Mouse (Mus musculus) embryonic facial prominence, embryonic 11.5 days (tissue): ENCODE measurements at regions not wholly inside any gene's neighbourhood (a gene's known extent, or its start where the extent isn't known, plus 50 kb on each side); places are given as distances from the start of the nearest gene placed in this dataset.

ENCODE experiments used
- ATAC-seq: fragments of 200-750 bp; cut with Nextera tagmentation; replicated peaks from 2 replicates; pipeline ENCODE4 v1.8.0; 2017; ENCODE audit warnings: low read depth; ENCODE audit not compliant: insufficient number of reproducible peaks, low FRiP score, low TSS enrichment
- DNase-seq: peaks from one replicate; pipeline ENCODE4 v3.0.0-alpha.2; 2015; ENCODE audit warnings: low spot score
- H3K27ac ChIP-seq: fragments of 300-500 bp; sonication (generic); replicated peaks from 2 replicates; pipeline ENCODE4 v1.5.1; 2014; ENCODE audit warnings: mild to moderate bottlenecking, low read depth, low read length, control low read depth
- H3K27me3 ChIP-seq: fragments of 300-500 bp; sonication (generic); 2 replicates; pipeline ENCODE4 v1.6.1; 2014; ENCODE audit warnings: mild to moderate bottlenecking, low read length, moderate library complexity, mixed read lengths; ENCODE audit not compliant: control insufficient read depth, insufficient read depth
- H3K36me3 ChIP-seq: fragments of 300-500 bp; sonication (generic); replicated peaks from 2 replicates; pipeline ENCODE4 v1.6.1; 2014; ENCODE audit warnings: low read depth, mild to moderate bottlenecking, low read length, moderate library complexity, mixed read lengths; ENCODE audit not compliant: control insufficient read depth, insufficient read depth
- H3K4me1 ChIP-seq: fragments of 300-500 bp; sonication (generic); 2 replicates; pipeline ENCODE4 v1.6.1; 2014; ENCODE audit warnings: low read length, mixed read lengths; ENCODE audit not compliant: control insufficient read depth, insufficient read depth
- H3K4me2 ChIP-seq: fragments of 300-500 bp; sonication (generic); 2 replicates; pipeline ENCODE4 v1.6.1; 2014; ENCODE audit warnings: low read depth, mild to moderate bottlenecking, control low read depth, low read length, moderate library complexity
- H3K4me3 ChIP-seq: fragments of 300-500 bp; sonication (generic); 2 replicates; pipeline ENCODE4 v1.5.1; 2014; ENCODE audit warnings: low read depth, low read length, control low read depth
- H3K9ac ChIP-seq: fragments of 300-500 bp; sonication (generic); replicated peaks from 2 replicates; pipeline ENCODE4 v1.6.1; 2014; ENCODE audit warnings: mild to moderate bottlenecking, control low read depth, low read length
- H3K9me3 ChIP-seq: fragments of 300-500 bp; sonication (generic); replicated peaks from 2 replicates; pipeline ENCODE4 v1.6.1; 2016; ENCODE audit warnings: mild to moderate bottlenecking, low read length, inconsistent platforms, mixed read lengths; ENCODE audit not compliant: control insufficient read depth
- WGBS: fragments of 180-500 bp; shearing (Covaris S2); extraction: QIAGEN DNeasy Blood & Tissue Kit; methylation state at CpG from one replicate; pipeline ENCODE4 v1.1.7; 2014; 5-methylcytosine and 5-hydroxymethylcytosine counted together

- H3K4me1 ChIP-seq, result no peaks in the 10 kb centered on the region
- ATAC-seq, result no peak
- WGBS, result 85% methylated on average over 7 of the region's 7 CpGs
Measured at GRCm38 (mm10) chr11:112107314-112107713, 674.7 kb upstream of the Sox9 start.

GRCm38 (mm10) chr11:112121026-112121425 is 661.0 kb upstream of the Sox9 start:
- H3K9me3 ChIP-seq, result no peaks in the 10 kb centered on the region
- ATAC-seq, result no peak
- H3K27ac ChIP-seq, result no peak overlapping the region
- no peak overlapping the region for H3K4me2 ChIP-seq
- H3K27me3 ChIP-seq, result no peaks in the 10 kb centered on the region
- no peaks in the 10 kb centered on the region for H3K4me1 ChIP-seq
- no peaks in the 10 kb centered on the region for H3K36me3 ChIP-seq
- 92% methylated on average over 6 of the region's 6 CpGs for WGBS
- no peak for DNase-seq
- H3K4me3 ChIP-seq, result no peak overlapping the region
- no peak overlapping the region for H3K9ac ChIP-seq

More at GRCm38 (mm10) chr11:112107314-112107713, 674.7 kb upstream of the Sox9 start:
- Histone ChIP-seq H3K4me2 (no peak overlapping the region), H3K9me3 (no peaks in the 10 kb centered on the region), H3K27ac (no peak overlapping the region), H3K27me3 (no peaks in the 10 kb centered on the region), H3K9ac (no peak overlapping the region), H3K4me3 (no peak overlapping the region), H3K36me3 (no peaks in the 10 kb centered on the region)
- DNase-seq, result no peak

GRCm38 (mm10) chr11:112121831-112122230 is 660.2 kb upstream of the Sox9 start:
- Histone ChIP-seq H3K27me3 (no peaks in the 10 kb centered on the region), H3K36me3 (no peaks in the 10 kb centered on the region), H3K4me3 (no peak overlapping the region), H3K9ac (no peak overlapping the region), H3K27ac (no peak overlapping the region), H3K4me2 (no peak overlapping the region), H3K9me3 (no peaks in the 10 kb centered on the region), H3K4me1 (no peaks in the 10 kb centered on the region)
- 59% methylated on average over 5 of the region's 5 CpGs for WGBS
- DNase-seq, result no peak
- no peak for ATAC-seq

GRCm38 (mm10) chr11:112125249-112125933 is 656.6 kb upstream of the Sox9 start:
- Histone ChIP-seq H3K9me3 (no peaks in the 10 kb centered on the region), H3K4me2 (no peak overlapping the region), H3K4me3 (no peak overlapping the region), H3K27me3 (no peaks in the 10 kb centered on the region), H3K27ac (no peak overlapping the region; the same call in 1 of the 2 replicates), H3K36me3 (no peaks in the 10 kb centered on the region), H3K9ac (no peak overlapping the region), H3K4me1 (no peaks in the 10 kb centered on the region)
- DNase-seq (peak; percentile 5), ATAC-seq (no peak)
- 65% methylated on average over 12 of the region's 12 CpGs for WGBS

- H3K36me3 ChIP-seq, result no peaks in the 10 kb centered on the region
- H3K9ac ChIP-seq, result no peak overlapping the region
- H3K27me3 ChIP-seq, result no peaks in the 10 kb centered on the region
- DNase-seq (no peak), ATAC-seq (no peak)
- 84% methylated on average over 4 of the region's 4 CpGs for WGBS
- no peak overlapping the region for H3K4me2 ChIP-seq
- no peaks in the 10 kb centered on the region for H3K4me1 ChIP-seq
- no peak overlapping the region for H3K4me3 ChIP-seq
- no peak overlapping the region for H3K27ac ChIP-seq
- no peaks in the 10 kb centered on the region for H3K9me3 ChIP-seq
Measured at GRCm38 (mm10) chr11:112130090-112130489, 651.9 kb upstream of the Sox9 start.

GRCm38 (mm10) chr11:112137401-112138020 is 644.5 kb upstream of the Sox9 start:
- Histone ChIP-seq H3K9me3 (no peaks in the 10 kb centered on the region), H3K9ac (no peak overlapping the region), H3K4me2 (no peak overlapping the region), H3K36me3 (no peaks in the 10 kb centered on the region), H3K27me3 (no peaks in the 10 kb centered on the region; the same call in 1 of the 2 replicates), H3K4me3 (no peak overlapping the region), H3K4me1 (no peaks in the 10 kb centered on the region), H3K27ac (no peak overlapping the region)
- DNase-seq (peak; percentile 32), ATAC-seq (no peak)
- WGBS, result 8% methylated on average over 8 of the region's 8 CpGs

GRCm38 (mm10) chr11:112140058-112140457 is 642.0 kb upstream of the Sox9 start:
- H3K9ac ChIP-seq, result no peak overlapping the region
- ATAC-seq (no peak), DNase-seq (no peak)
- H3K27ac ChIP-seq, result no peak overlapping the region
- H3K4me2 ChIP-seq, result no peak overlapping the region
- no peak overlapping the region for H3K4me3 ChIP-seq
- WGBS, result 78% methylated on average over 9 of the region's 9 CpGs
- no peaks in the 10 kb centered on the region for H3K4me1 ChIP-seq
- no peaks in the 10 kb centered on the region; the same call in 1 of the 2 replicates for H3K27me3 ChIP-seq
- H3K9me3 ChIP-seq, result no peaks in the 10 kb centered on the region
- H3K36me3 ChIP-seq, result no peaks in the 10 kb centered on the region

- H3K27me3 ChIP-seq, result no peaks in the 10 kb centered on the region; the same call in 1 of the 2 replicates
- ATAC-seq (no peak), DNase-seq (no peak)
- 56% methylated on average over 4 of the region's 4 CpGs for WGBS
- H3K4me2 ChIP-seq, result no peak overlapping the region
- no peaks in the 10 kb centered on the region for H3K4me1 ChIP-seq
- H3K4me3 ChIP-seq, result no peak overlapping the region
- H3K27ac ChIP-seq, result no peak overlapping the region
- H3K9me3 ChIP-seq, result no peaks in the 10 kb centered on the region
- no peak overlapping the region for H3K9ac ChIP-seq
- no peaks in the 10 kb centered on the region for H3K36me3 ChIP-seq
Measured at GRCm38 (mm10) chr11:112140495-112140894, 641.5 kb upstream of the Sox9 start.
